Mouse (Mus musculus): Measurements from ENCODE around the gene Apoc1. TPM values are rescaled to one million over a fixed set of nuclear protein-coding genes. Genes with fewer than 3 reads are reported as not detected.

Gene Apoc1
- total and polyA plus RNA-seq, 2 experiments from 2014 or later, result 8.2 TPM; not detected in 1

- Histone ChIP-seq H3K4me3 (ENCODE audit: low read depth, low read length) (no peak overlapping the region), H3K4me1 (ENCODE audit: control insufficient read depth, insufficient read depth) (peaks cover 5% of the 10 kb centered on the region; the same call in 1 of the 2 replicates), H3K9me3 (replicated peaks; ENCODE audit: control insufficient read depth, low read length) (no peaks in the 10 kb centered on the region), H3K27me3 (ENCODE audit: control insufficient read depth, insufficient read depth, low read length) (no peaks in the 10 kb centered on the region), H3K9ac (replicated peaks; ENCODE audit: low read depth, low read length) (no peak overlapping the region), H3K36me3 (replicated peaks; ENCODE audit: control insufficient read depth, insufficient read depth, low read length) (no peaks in the 10 kb centered on the region), H3K4me2 (ENCODE audit: low read depth, low read length) (no peak overlapping the region), H3K27ac (ENCODE audit: low read depth) (no peak overlapping the region)
- no peak for TF ChIP-seq CTCF (IDR thresholded peaks at IDR 0.05; ENCODE audit: low read depth)
- no peak for TF ChIP-seq EP300 (IDR thresholded peaks at IDR 0.05; ENCODE audit: low read depth)
- 52% methylated on average over 14 of the region's 14 CpGs for WGBS
- no peak for ATAC-seq (ENCODE audit: insufficient read depth, low read depth)
- DNase-seq (ENCODE audit: low spot score), result no peak
Observed at GRCm38 (mm10) chr7:19673083-19673699, 19.3 kb downstream of the Apoc1 start.

- H3K9me3 ChIP-seq (replicated peaks; ENCODE audit: control insufficient read depth, low read length), result no peaks in the 10 kb centered on the region
- no peak overlapping the region for H3K4me3 ChIP-seq (ENCODE audit: low read depth, low read length)
- H3K4me2 ChIP-seq (ENCODE audit: low read depth, low read length), result no peak overlapping the region
- no peak for TF ChIP-seq CTCF (IDR thresholded peaks at IDR 0.05; ENCODE audit: low read depth)
- TF ChIP-seq EP300 (IDR thresholded peaks at IDR 0.05; ENCODE audit: low read depth), result no peak
- ATAC-seq (ENCODE audit: insufficient read depth, low read depth) (no peak), DNase-seq (ENCODE audit: low spot score) (no peak)
- H3K9ac ChIP-seq (replicated peaks; ENCODE audit: low read depth, low read length), result no peak overlapping the region
- H3K27me3 ChIP-seq (ENCODE audit: control insufficient read depth, insufficient read depth, low read length), result no peaks in the 10 kb centered on the region
- no peak overlapping the region for H3K27ac ChIP-seq (ENCODE audit: low read depth)
- 62% methylated on average over 10 of the region's 10 CpGs for WGBS
- peaks cover 5% of the 10 kb centered on the region; the same call in 1 of the 2 replicates for H3K4me1 ChIP-seq (ENCODE audit: control insufficient read depth, insufficient read depth)
- H3K36me3 ChIP-seq (replicated peaks; ENCODE audit: control insufficient read depth, insufficient read depth, low read length), result no peaks in the 10 kb centered on the region
Observed at GRCm38 (mm10) chr7:19671511-19671910, 20.9 kb downstream of the Apoc1 start.

DNA sequence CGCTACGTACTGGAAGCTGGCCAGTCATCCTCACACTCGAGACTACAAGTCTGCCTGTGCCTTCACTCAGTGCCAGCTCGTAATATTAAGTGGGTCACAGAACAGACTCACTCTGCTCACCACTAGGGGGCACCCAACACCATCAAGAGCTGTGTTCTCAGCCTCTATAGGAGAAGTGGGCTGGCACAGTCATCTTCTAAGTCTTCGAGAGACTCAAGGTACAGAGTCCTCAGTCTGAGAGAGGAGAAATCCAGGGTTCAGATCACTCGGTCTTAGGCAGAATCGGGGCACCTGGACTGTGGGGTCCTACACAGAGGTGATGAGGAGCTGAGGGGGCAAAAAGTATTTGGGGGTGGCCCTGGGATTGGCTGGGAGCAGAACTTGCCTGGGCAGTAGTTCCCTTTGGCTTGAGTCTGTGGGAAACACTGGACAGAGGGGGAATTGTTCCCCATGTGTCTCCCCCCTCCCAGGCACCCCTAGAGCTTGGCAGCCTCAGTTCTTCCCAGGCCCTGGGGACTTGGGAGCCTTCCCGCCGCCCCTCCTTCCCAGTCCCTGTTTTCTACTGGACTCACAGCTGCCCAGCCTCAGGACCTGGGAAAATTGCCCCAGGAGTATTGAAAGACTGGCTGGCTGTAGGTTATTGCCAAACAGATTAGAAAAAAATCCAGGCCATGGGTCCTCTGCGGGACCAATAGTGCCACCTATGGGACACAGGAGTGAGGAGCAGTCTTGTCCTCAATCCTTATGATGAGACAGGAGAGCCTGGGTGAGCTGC is 23.3 kb downstream of the Apoc1 start:
- peak overlapping the region; percentile 72 for H3K27ac ChIP-seq (ENCODE audit: low read depth)
- H3K27me3 ChIP-seq (ENCODE audit: control insufficient read depth, insufficient read depth, low read length), result no peaks in the 10 kb centered on the region
- H3K9ac ChIP-seq (replicated peaks; ENCODE audit: low read depth, low read length), result no peak overlapping the region
- H3K4me3 ChIP-seq (ENCODE audit: low read depth, low read length), result no peak overlapping the region
- H3K4me2 ChIP-seq (ENCODE audit: low read depth, low read length), result peak overlapping the region; percentile 27
- peaks cover 10% of the 10 kb centered on the region for H3K4me1 ChIP-seq (ENCODE audit: control insufficient read depth, insufficient read depth)
- ATAC-seq (ENCODE audit: insufficient read depth, low read depth) (peak; percentile 75), DNase-seq (ENCODE audit: low spot score) (peak; percentile 91)
- WGBS, result 6% methylated on average over 10 of the region's 10 CpGs
- TF ChIP-seq EP300 (IDR thresholded peaks at IDR 0.05; ENCODE audit: low read depth) (no peak), CTCF (IDR thresholded peaks at IDR 0.05; ENCODE audit: low read depth) (peak; percentile 98)
- H3K36me3 ChIP-seq (replicated peaks; ENCODE audit: control insufficient read depth, insufficient read depth, low read length), result no peaks in the 10 kb centered on the region
- no peaks in the 10 kb centered on the region for H3K9me3 ChIP-seq (replicated peaks; ENCODE audit: control insufficient read depth, low read length)

DNA sequence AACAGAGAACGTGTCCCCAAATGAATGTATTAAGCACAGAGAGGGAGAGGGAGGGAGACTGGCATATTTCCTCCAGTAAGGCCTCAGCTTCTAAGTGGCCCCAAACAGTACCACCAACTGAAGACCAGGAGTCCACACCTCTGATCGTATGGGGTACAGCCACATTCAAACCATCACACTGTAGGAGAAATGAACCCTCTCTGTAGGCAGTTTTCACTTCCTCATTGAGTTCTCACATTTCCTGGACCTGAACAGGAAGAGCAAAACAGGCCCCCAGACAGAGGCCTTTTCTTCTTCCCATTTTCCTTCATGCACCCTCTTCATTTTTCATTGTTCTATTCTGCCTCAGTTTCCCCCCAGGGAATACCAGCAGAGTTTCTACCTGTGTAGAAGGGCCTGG is 25.0 kb downstream of the Apoc1 start:
- H3K27ac ChIP-seq (ENCODE audit: low read depth), result no peak overlapping the region
- WGBS, result 64% methylated on average over 2 of the region's 2 CpGs
- no peaks in the 10 kb centered on the region for H3K27me3 ChIP-seq (ENCODE audit: control insufficient read depth, insufficient read depth, low read length)
- H3K4me2 ChIP-seq (ENCODE audit: low read depth, low read length), result no peak overlapping the region
- DNase-seq (ENCODE audit: low spot score) (no peak), ATAC-seq (ENCODE audit: insufficient read depth, low read depth) (no peak)
- no peak for TF ChIP-seq CTCF (IDR thresholded peaks at IDR 0.05; ENCODE audit: low read depth)
- no peak for TF ChIP-seq EP300 (IDR thresholded peaks at IDR 0.05; ENCODE audit: low read depth)
- H3K4me1 ChIP-seq (ENCODE audit: control insufficient read depth, insufficient read depth), result peaks cover 18% of the 10 kb centered on the region
- H3K9me3 ChIP-seq (replicated peaks; ENCODE audit: control insufficient read depth, low read length), result no peaks in the 10 kb centered on the region
- H3K4me3 ChIP-seq (ENCODE audit: low read depth, low read length), result no peak overlapping the region
- no peak overlapping the region for H3K9ac ChIP-seq (replicated peaks; ENCODE audit: low read depth, low read length)
- H3K36me3 ChIP-seq (replicated peaks; ENCODE audit: control insufficient read depth, insufficient read depth, low read length), result no peaks in the 10 kb centered on the region

DNA sequence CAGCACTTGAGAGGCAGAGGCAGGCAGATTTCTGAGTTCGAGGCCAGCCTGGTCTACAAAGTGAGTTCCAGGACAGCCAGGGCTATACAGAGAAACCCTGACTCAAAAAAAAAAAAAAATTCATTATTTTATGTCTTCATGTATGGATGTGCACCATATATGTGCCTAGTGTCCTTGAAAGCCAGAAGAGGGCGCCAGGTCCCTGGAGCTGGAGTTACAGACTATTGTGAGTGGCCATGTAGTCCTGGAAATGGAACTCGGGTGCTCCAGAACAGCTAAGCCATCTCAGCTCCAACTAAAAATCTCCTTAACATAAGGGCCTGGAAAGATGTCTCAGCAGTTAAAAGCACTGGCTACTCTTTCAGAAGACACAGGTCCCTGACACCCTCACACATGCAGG is 25.7 kb downstream of the Apoc1 start:
- TF ChIP-seq EP300 (IDR thresholded peaks at IDR 0.05; ENCODE audit: low read depth), result no peak
- peak; percentile 13; the same call in 1 of the 2 replicates for TF ChIP-seq CTCF (IDR thresholded peaks at IDR 0.05; ENCODE audit: low read depth)
- no peak overlapping the region for H3K4me3 ChIP-seq (ENCODE audit: low read depth, low read length)
- 60% methylated on average over 3 of the region's 3 CpGs for WGBS
- H3K4me2 ChIP-seq (ENCODE audit: low read depth, low read length), result no peak overlapping the region
- peaks cover 4% of the 10 kb centered on the region; the same call in 1 of the 2 replicates for H3K36me3 ChIP-seq (replicated peaks; ENCODE audit: control insufficient read depth, insufficient read depth, low read length)
- H3K4me1 ChIP-seq (ENCODE audit: control insufficient read depth, insufficient read depth), result peaks cover 18% of the 10 kb centered on the region
- H3K9ac ChIP-seq (replicated peaks; ENCODE audit: low read depth, low read length), result no peak overlapping the region
- no peak for ATAC-seq (ENCODE audit: insufficient read depth, low read depth)
- no peaks in the 10 kb centered on the region for H3K27me3 ChIP-seq (ENCODE audit: control insufficient read depth, insufficient read depth, low read length)
- H3K9me3 ChIP-seq (replicated peaks; ENCODE audit: control insufficient read depth, low read length), result no peaks in the 10 kb centered on the region
- no peak for DNase-seq (ENCODE audit: low spot score)
- H3K27ac ChIP-seq (ENCODE audit: low read depth), result no peak overlapping the region
